Mouse (Mus musculus) CH12.LX (cell line): ENCODE results near the gene Taf13. TPM values are rescaled to one million over a fixed set of nuclear protein-coding genes. Genes with fewer than 3 reads are reported as not detected.
A peak's percentile ranks its signal among the peaks of the same experiment; 100 is the strongest.

Experiments used
- DNase-seq: peaks from one replicate; pipeline ENCODE4 v3.0.0-alpha.2; 2013; ENCODE audit errors: extremely low read depth
- H3K27ac ChIP-seq: 2 replicates; pipeline ENCODE4 v1.5.1; 2012; ENCODE audit warnings: low read depth, mild to moderate bottlenecking, control low read depth, moderate library complexity; ENCODE audit not compliant: insufficient read depth
- H3K27me3 ChIP-seq: replicated peaks from 2 replicates; pipeline ENCODE3; 2012; ENCODE audit warnings: inconsistent platforms
- H3K36me3 ChIP-seq, 2 experiments: replicated peaks in 1 of 2; 2 replicates each; pipeline versions ENCODE3 to v1.6.1; 2012; ENCODE audit warnings: inconsistent platforms in 1 of 2, low read length in 1 of 2, mild to moderate bottlenecking in 1 of 2, mixed read lengths in 1 of 2, moderate library complexity in 1 of 2; ENCODE audit not compliant: control insufficient read depth in 1 of 2, insufficient read depth in 1 of 2
- H3K4me1 ChIP-seq, 2 experiments: 2 replicates each; pipeline ENCODE4 v1.6.1; 2012; ENCODE audit warnings: inconsistent platforms in 1 of 2, moderate library complexity in 1 of 2; ENCODE audit not compliant: insufficient read depth in 2 of 2, control insufficient read depth in 1 of 2
- H3K4me2 ChIP-seq: 2 replicates; pipeline ENCODE4 v1.6.1; 2012; ENCODE audit warnings: low read depth, mild to moderate bottlenecking, control low read depth; ENCODE audit not compliant: poor library complexity, insufficient read depth, severe bottlenecking
- H3K4me3 ChIP-seq, 3 experiments: fragments of 150-350 bp in 1 of 3; sonication (generic) in 1 of 3; replicated peaks in 1 of 3; 2 replicates each; pipeline versions ENCODE3 to v1.5.1; 2011 to 2012; ENCODE audit warnings: low read depth in 2 of 3, low read length in 2 of 3, mild to moderate bottlenecking in 2 of 3, moderate library complexity in 2 of 3, control low read depth in 1 of 3, improper control_type of control experiment in 1 of 3, inconsistent platforms in 1 of 3, mixed read lengths in 1 of 3; ENCODE audit not compliant: poor library complexity in 1 of 3
- H3K79me2 ChIP-seq: replicated peaks from 2 replicates; pipeline ENCODE4 v1.6.1; 2012; ENCODE audit warnings: mild to moderate bottlenecking, moderate library complexity; ENCODE audit not compliant: control insufficient read depth, poor library complexity, insufficient read depth, severe bottlenecking; ENCODE audit errors: extremely low read depth
- H3K9ac ChIP-seq: 2 replicates; pipeline ENCODE4 v1.6.1; 2012; ENCODE audit warnings: low read depth, mild to moderate bottlenecking, control low read depth, moderate library complexity; ENCODE audit not compliant: insufficient read depth
- H3K9me3 ChIP-seq: replicated peaks from 2 replicates; pipeline ENCODE3; 2012; ENCODE audit warnings: low read length, inconsistent platforms, mixed read lengths
- BHLHE40 ChIP-seq: IDR thresholded peaks from 2 replicates; pipeline ENCODE4 v1.6.1; 2011; ENCODE audit warnings: mild to moderate bottlenecking, low read depth, low read length, improper control_type of control experiment
- CHD1 ChIP-seq: IDR thresholded peaks from 2 replicates; pipeline ENCODE4 v1.6.1; 2012; ENCODE audit warnings: low read depth, low read length, improper control_type of control experiment, inconsistent platforms
- EP300 ChIP-seq: IDR thresholded peaks from 2 replicates; pipeline ENCODE4 v1.6.1; 2011; ENCODE audit warnings: low read length, improper control_type of control experiment
- ETS1 ChIP-seq: conservative IDR thresholded peaks from 2 replicates; pipeline ENCODE4 v1.6.1; 2012; ENCODE audit warnings: low read depth, mild to moderate bottlenecking, inconsistent platforms, low read length, improper control_type of control experiment, moderate library complexity
- HCFC1 ChIP-seq: IDR thresholded peaks from 2 replicates; pipeline ENCODE4 v1.6.1; 2012; ENCODE audit warnings: low read depth, mild to moderate bottlenecking, inconsistent platforms, low read length, improper control_type of control experiment
- JUN ChIP-seq: IDR thresholded peaks from 2 replicates; pipeline ENCODE4 v1.6.1; 2011; ENCODE audit warnings: low read depth, mild to moderate bottlenecking, low read length, improper control_type of control experiment, moderate library complexity; ENCODE audit not compliant: insufficient read depth
- JUND ChIP-seq: conservative IDR thresholded peaks from 2 replicates; pipeline ENCODE4 v1.6.1; 2011; ENCODE audit warnings: low read depth, low read length, improper control_type of control experiment
- KAT2A ChIP-seq: IDR thresholded peaks from 2 replicates; pipeline ENCODE4 v1.6.1; 2012; ENCODE audit warnings: low read length, improper control_type of control experiment, inconsistent platforms; ENCODE audit not compliant: insufficient replicate concordance
- MAX ChIP-seq: IDR thresholded peaks from 2 replicates; pipeline ENCODE4 v1.6.1; 2011; ENCODE audit warnings: low read length, improper control_type of control experiment
- MYC ChIP-seq: IDR thresholded peaks from 2 replicates; pipeline ENCODE4 v1.6.1; 2011; ENCODE audit warnings: low read depth, mild to moderate bottlenecking, improper control_type of control experiment, low read length
- NRF1 ChIP-seq: IDR thresholded peaks from 2 replicates; pipeline ENCODE4 v1.6.1; 2014; ENCODE audit warnings: low read depth, mild to moderate bottlenecking, inconsistent platforms, low read length, improper control_type of control experiment, moderate library complexity
- POLR2AphosphoS2 ChIP-seq: IDR thresholded peaks from 2 replicates; pipeline ENCODE4 v1.6.1; 2011; ENCODE audit warnings: low read depth, low read length, improper control_type of control experiment
- RAD21 ChIP-seq: IDR thresholded peaks from 2 replicates; pipeline ENCODE4 v1.6.1; 2011; ENCODE audit warnings: low read depth, mild to moderate bottlenecking, low read length, improper control_type of control experiment, moderate library complexity
- UBTF ChIP-seq: IDR thresholded peaks from 2 replicates; pipeline ENCODE4 v1.6.1; 2012; ENCODE audit warnings: low read depth, mild to moderate bottlenecking, inconsistent platforms, low read length, improper control_type of control experiment, moderate library complexity
- USF1 ChIP-seq: IDR thresholded peaks from 2 replicates; pipeline ENCODE4 v1.6.1; 2014; ENCODE audit warnings: low read depth, mild to moderate bottlenecking, inconsistent platforms, low read length, improper control_type of control experiment
- USF2 ChIP-seq: conservative IDR thresholded peaks from 2 replicates; pipeline ENCODE4 v1.6.1; 2011; ENCODE audit warnings: low read depth, low read length, improper control_type of control experiment
- ZKSCAN1 ChIP-seq: IDR thresholded peaks from 2 replicates; pipeline ENCODE4 v1.6.1; 2012; ENCODE audit warnings: low read depth, inconsistent platforms, low read length, improper control_type of control experiment, borderline replicate concordance
- ZNF384 ChIP-seq: IDR thresholded peaks from 2 replicates; pipeline ENCODE4 v1.6.1; 2012; ENCODE audit warnings: low read depth, low read length, improper control_type of control experiment, inconsistent platforms
- dilution Hi-C: fragments of 300-500 bp; cut with MboI; formaldehyde crosslinking; loops from 2 replicates; pipeline ENCODE4 v1.14.3; 2020; ENCODE audit warnings: low sequenced_read_pairs; ENCODE audit not compliant: extremely low pct_unique_long_range_greater_than_20kb, extremely low pct_ligation_motif_present
- in situ Hi-C: fragments of 300-500 bp; cut with MboI; formaldehyde crosslinking; loops from 3 replicates; pipeline ENCODE4 v1.14.3; 2019; ENCODE audit warnings: low sequenced_read_pairs, low pct_ligation_motif_present, low pct_unique_long_range_greater_than_20kb, mixed read lengths
- polyA plus RNA-seq: library from polyadenylated mRNA; unstranded; fragments of >175 nt; gene quantifications from 2 replicates; pipeline ENCODE4 v1.2.1, GENCODE M21; 2012; ENCODE audit warnings: low read depth; ENCODE audit not compliant: insufficient read length
- total RNA-seq, 2 experiments: library from RNA; depleted of rRNA; stranded (reverse); fragments of 300-350 nt in 1 of 2; fragments of >200 nt in 1 of 2; gene quantifications; 2 replicates each; pipeline ENCODE4 v1.2.3; 2012 to 2014

Gene Taf13
- total and polyA plus RNA-seq, 3 experiments, result 10.0 to 20.9 (median 12.0) TPM

- no peak overlapping the region for H3K4me3 ChIP-seq
- in situ Hi-C loops, result no loop called here
These were observed 685 bp upstream of the Taf13 start for GRCm38 (mm10) chr3:108570813-108571212.

GRCm38 (mm10) chr3:108572309-108573010, 962 bp downstream of the Taf13 start:
- H3K4me3 ChIP-seq, result peak overlapping the region; percentile 68 to 86 (median 84)
- H3K36me3 ChIP-seq, result no peaks in the 10 kb centered on the region
- peaks cover 3% of the 10 kb centered on the region for H3K27me3 ChIP-seq
- H3K4me1 ChIP-seq, result peaks cover 6 to 31% of the 10 kb centered on the region in 2 experiments
- in situ Hi-C loops (no loop called here), dilution Hi-C loops (no loop called here)
- H3K79me2 ChIP-seq, result 0 out of 2 replicates have a peak, but pooled peaks cover 2% of the 10 kb centered on the region
- peak overlapping the region; percentile 98 for H3K4me2 ChIP-seq
- H3K27ac ChIP-seq, result no peak overlapping the region
- no peaks in the 10 kb centered on the region for H3K9me3 ChIP-seq
- TF ChIP-seq NRF1, result no peak
- no peak for TF ChIP-seq ETS1
- TF ChIP-seq KAT2A, result no peak
- no peak for TF ChIP-seq POLR2AphosphoS2
- peak; percentile 32 for TF ChIP-seq ZNF384
- TF ChIP-seq JUND, result no peak
- TF ChIP-seq USF1, result no peak
- peak; percentile 81; the same call in 1 of the 2 replicates for TF ChIP-seq CHD1
- TF ChIP-seq HCFC1, result no peak
- TF ChIP-seq JUN, result no peak
- TF ChIP-seq BHLHE40, result peak; percentile 58
- TF ChIP-seq RAD21, result no peak
- TF ChIP-seq UBTF, result no peak
- TF ChIP-seq MAX, result 0 out of 2 replicates have a peak, but pooled peaks have one; percentile 45
- TF ChIP-seq EP300, result no peak
- 0 out of 2 replicates have a peak, but pooled peaks have one; percentile 15 for TF ChIP-seq ZKSCAN1
- no peak for TF ChIP-seq USF2
- H3K9ac ChIP-seq, result peak overlapping the region; percentile 90
- no peak for DNase-seq

More at GRCm38 (mm10) chr3:108570813-108571212, 685 bp upstream of the Taf13 start:
- H3K79me2 ChIP-seq, result 0 out of 2 replicates have a peak, but pooled peaks cover 2% of the 10 kb centered on the region
- peak overlapping the region; percentile 55; the same call in 1 of the 2 replicates for H3K4me2 ChIP-seq
- no peak for DNase-seq
- TF ChIP-seq MYC, result no peak
- no peak for TF ChIP-seq ZNF384
- peak overlapping the region; percentile 41; the same call in 1 of the 2 replicates for H3K9ac ChIP-seq
- H3K9me3 ChIP-seq, result peaks cover 5% of the 10 kb centered on the region
- peaks cover 6 to 31% of the 10 kb centered on the region in 2 experiments for H3K4me1 ChIP-seq
- H3K27me3 ChIP-seq, result peaks cover 3% of the 10 kb centered on the region
- no peaks in the 10 kb centered on the region for H3K36me3 ChIP-seq
- dilution Hi-C loops, result no loop called here
- no peak overlapping the region for H3K27ac ChIP-seq
